Mouse (Mus musculus): ENCODE measurements around the gene Scn10a. TPM values are rescaled to one million over a fixed set of nuclear protein-coding genes. Genes with fewer than 3 reads are reported as not detected.

Gene Scn10a
- polyA plus RNA-seq, 1 experiment from 2014 or later, result 0.02 TPM

DNA sequence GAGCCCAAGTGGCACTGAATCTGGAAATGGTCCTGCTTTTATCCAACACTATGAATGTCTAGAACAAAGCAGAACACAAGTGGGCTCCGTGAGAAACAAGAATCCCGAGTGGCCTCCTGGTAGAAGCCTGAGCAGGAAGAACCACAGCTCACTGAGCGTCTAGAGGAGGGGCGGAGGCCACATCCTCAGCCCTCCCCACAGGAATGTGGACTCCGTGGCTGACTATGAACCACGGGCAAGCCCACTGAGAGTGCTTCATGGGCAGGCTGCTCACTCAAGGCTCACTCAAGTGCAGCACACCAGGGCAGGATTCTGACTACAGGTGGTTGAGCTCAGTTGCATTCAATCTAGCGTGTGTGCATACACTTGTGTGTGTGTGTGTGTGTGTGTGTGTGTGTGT lies 27.6 kb downstream of the Scn10a start:
- H3K4me2 ChIP-seq (replicated peaks; ENCODE audit: low read depth, low read length), result no peak overlapping the region
- H3K27me3 ChIP-seq (replicated peaks; ENCODE audit: insufficient read depth, low read length), result no peaks in the 10 kb centered on the region
- no peaks in the 10 kb centered on the region for H3K9me3 ChIP-seq (ENCODE audit: low read length)
- no peak overlapping the region for H3K9ac ChIP-seq (replicated peaks; ENCODE audit: low read depth)
- 30% methylated on average over 7 of the region's 7 CpGs for WGBS
- H3K27ac ChIP-seq (ENCODE audit: low read length), result no peak overlapping the region
- TF ChIP-seq CTCF (IDR thresholded peaks at IDR 0.05) (no peak), EP300 (IDR thresholded peaks at IDR 0.05) (no peak)
- no peaks in the 10 kb centered on the region for H3K4me1 ChIP-seq (ENCODE audit: insufficient read depth, low read depth, low read length)
- no peak overlapping the region for H3K4me3 ChIP-seq (ENCODE audit: low read depth, low read length)
- no peaks in the 10 kb centered on the region for H3K36me3 ChIP-seq (ENCODE audit: insufficient read depth, low read length)
- ATAC-seq (peak; percentile 68), DNase-seq (ENCODE audit: low spot score) (peak; percentile 31)

- no peak overlapping the region for H3K4me2 ChIP-seq (replicated peaks; ENCODE audit: low read depth, low read length)
- ATAC-seq (no peak), DNase-seq (ENCODE audit: low spot score) (no peak)
- TF ChIP-seq CTCF (IDR thresholded peaks at IDR 0.05) (no peak), EP300 (IDR thresholded peaks at IDR 0.05) (no peak)
- no peak overlapping the region for H3K4me3 ChIP-seq (ENCODE audit: low read depth, low read length)
- H3K27me3 ChIP-seq (replicated peaks; ENCODE audit: insufficient read depth, low read length), result no peaks in the 10 kb centered on the region
- no peaks in the 10 kb centered on the region for H3K9me3 ChIP-seq (ENCODE audit: low read length)
- no peak overlapping the region for H3K9ac ChIP-seq (replicated peaks; ENCODE audit: low read depth)
- H3K27ac ChIP-seq (ENCODE audit: low read length), result no peak overlapping the region
- H3K36me3 ChIP-seq (ENCODE audit: insufficient read depth, low read length), result no peaks in the 10 kb centered on the region
- 72% methylated on average over 8 of the region's 8 CpGs for WGBS
- H3K4me1 ChIP-seq (ENCODE audit: insufficient read depth, low read depth, low read length), result no peaks in the 10 kb centered on the region
Observed at GRCm38 (mm10) chr9:119691001-119691400, 28.1 kb downstream of the Scn10a start.

DNA sequence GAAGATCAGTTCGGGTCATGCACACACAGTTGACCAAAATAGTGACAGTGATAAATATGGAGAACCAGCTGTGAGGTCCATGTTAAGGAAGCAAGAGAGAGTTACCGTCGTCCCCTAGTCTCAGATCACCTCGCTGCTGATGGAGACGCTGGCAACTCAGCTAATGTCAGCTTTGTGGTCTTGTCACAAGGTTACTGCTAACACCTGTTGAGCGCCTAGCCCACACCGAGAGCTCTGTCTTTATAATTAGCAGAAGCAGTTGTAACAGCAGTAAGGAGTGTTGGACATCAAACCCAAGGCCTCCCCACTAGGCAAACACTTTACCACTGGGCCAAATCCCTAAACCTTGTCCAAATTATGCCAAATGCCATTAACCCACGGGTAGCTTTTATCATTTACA lies 31.2 kb downstream of the Scn10a start:
- ATAC-seq, result no peak
- no peak overlapping the region for H3K4me3 ChIP-seq (ENCODE audit: low read depth, low read length)
- H3K4me2 ChIP-seq (replicated peaks; ENCODE audit: low read depth, low read length), result no peak overlapping the region
- no peak overlapping the region for H3K9ac ChIP-seq (replicated peaks; ENCODE audit: low read depth)
- WGBS, result 65% methylated on average over 8 of the region's 8 CpGs
- H3K27me3 ChIP-seq (replicated peaks; ENCODE audit: insufficient read depth, low read length), result no peaks in the 10 kb centered on the region
- no peaks in the 10 kb centered on the region for H3K4me1 ChIP-seq (ENCODE audit: insufficient read depth, low read depth, low read length)
- no peak for TF ChIP-seq CTCF (IDR thresholded peaks at IDR 0.05)
- no peaks in the 10 kb centered on the region for H3K36me3 ChIP-seq (ENCODE audit: insufficient read depth, low read length)
- H3K9me3 ChIP-seq (ENCODE audit: low read length), result no peaks in the 10 kb centered on the region
- no peak overlapping the region for H3K27ac ChIP-seq (ENCODE audit: low read length)
- no peak for DNase-seq (ENCODE audit: low spot score)

DNA sequence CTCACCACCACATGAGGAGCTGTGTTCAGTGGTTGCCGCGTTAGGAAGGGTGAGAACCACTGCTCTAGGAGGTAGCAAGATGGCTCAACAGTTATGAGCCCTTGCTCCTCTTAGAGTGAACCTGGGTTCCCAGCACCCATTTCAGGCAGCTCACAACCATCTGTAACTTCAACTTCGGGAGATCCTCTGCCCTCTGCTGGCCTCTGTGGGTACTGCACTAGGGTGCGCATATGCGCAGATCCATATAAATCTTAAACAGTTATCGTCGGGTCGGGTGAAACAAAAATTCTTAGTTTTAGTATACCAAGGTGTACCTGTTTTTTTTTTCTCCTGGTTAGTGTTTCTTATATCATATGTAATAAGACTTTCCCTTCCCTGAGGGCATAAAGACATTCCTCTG lies 32.9 kb downstream of the Scn10a start:
- no peak overlapping the region for H3K4me2 ChIP-seq (replicated peaks; ENCODE audit: low read depth, low read length)
- ATAC-seq (no peak), DNase-seq (ENCODE audit: low spot score) (no peak)
- H3K27me3 ChIP-seq (replicated peaks; ENCODE audit: insufficient read depth, low read length), result no peaks in the 10 kb centered on the region
- no peaks in the 10 kb centered on the region for H3K9me3 ChIP-seq (ENCODE audit: low read length)
- 95% methylated on average over 8 of the region's 8 CpGs for WGBS
- peak; percentile 35 for TF ChIP-seq CTCF (IDR thresholded peaks at IDR 0.05)
- no peak for TF ChIP-seq EP300 (IDR thresholded peaks at IDR 0.05)
- no peaks in the 10 kb centered on the region for H3K4me1 ChIP-seq (ENCODE audit: insufficient read depth, low read depth, low read length)
- H3K9ac ChIP-seq (replicated peaks; ENCODE audit: low read depth), result no peak overlapping the region
- H3K27ac ChIP-seq (ENCODE audit: low read length), result no peak overlapping the region
- no peaks in the 10 kb centered on the region for H3K36me3 ChIP-seq (ENCODE audit: insufficient read depth, low read length)
- H3K4me3 ChIP-seq (ENCODE audit: low read depth, low read length), result no peak overlapping the region

GRCm38 (mm10) chr9:119680896-119681295 lies 38.2 kb downstream of the Scn10a start:
- Histone ChIP-seq H3K36me3 (ENCODE audit: insufficient read depth, low read length) (no peaks in the 10 kb centered on the region), H3K9ac (replicated peaks; ENCODE audit: low read depth) (no peak overlapping the region), H3K27ac (ENCODE audit: low read length) (no peak overlapping the region), H3K4me3 (ENCODE audit: low read depth, low read length) (no peak overlapping the region), H3K4me1 (ENCODE audit: insufficient read depth, low read depth, low read length) (no peaks in the 10 kb centered on the region), H3K27me3 (replicated peaks; ENCODE audit: insufficient read depth, low read length) (no peaks in the 10 kb centered on the region), H3K4me2 (replicated peaks; ENCODE audit: low read depth, low read length) (no peak overlapping the region), H3K9me3 (ENCODE audit: low read length) (no peaks in the 10 kb centered on the region)
- TF ChIP-seq EP300 (IDR thresholded peaks at IDR 0.05) (no peak), CTCF (IDR thresholded peaks at IDR 0.05) (no peak)
- ATAC-seq, result no peak
- 45% methylated on average over 3 of the region's 3 CpGs for WGBS
- no peak for DNase-seq (ENCODE audit: low spot score)

- WGBS, result 68% methylated on average over 1 of the region's 1 CpGs
- H3K27ac ChIP-seq (ENCODE audit: low read length), result no peak overlapping the region
- DNase-seq (ENCODE audit: low spot score), result no peak
Observed at GRCm38 (mm10) chr9:119664109-119664508, 55.0 kb downstream of the Scn10a start.

DNA sequence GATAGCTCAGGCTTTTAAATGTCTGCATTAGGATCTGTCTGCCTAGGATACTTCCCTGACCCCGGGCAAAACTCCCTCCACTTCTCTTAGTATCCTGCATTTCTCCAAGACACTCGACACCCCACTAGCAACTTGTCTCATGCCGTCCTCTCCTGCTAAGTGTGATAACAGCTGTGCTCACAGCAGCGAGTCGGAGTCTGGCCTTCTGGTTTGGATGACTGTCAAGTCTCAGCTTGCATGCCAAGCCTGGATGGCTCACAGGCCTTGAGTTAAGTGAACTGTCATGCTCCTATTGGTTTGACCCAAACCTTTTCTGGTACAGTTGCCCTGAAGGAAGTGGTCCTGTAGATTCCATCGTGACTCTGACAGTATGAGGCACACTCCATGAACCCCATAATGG lies 63.0 kb downstream of the Scn10a start:
- Histone ChIP-seq H3K9ac (replicated peaks; ENCODE audit: low read depth) (no peak overlapping the region), H3K27ac (ENCODE audit: low read length) (no peak overlapping the region), H3K4me1 (ENCODE audit: insufficient read depth, low read depth, low read length) (no peaks in the 10 kb centered on the region), H3K9me3 (ENCODE audit: low read length) (no peaks in the 10 kb centered on the region), H3K4me3 (ENCODE audit: low read depth, low read length) (no peak overlapping the region), H3K4me2 (replicated peaks; ENCODE audit: low read depth, low read length) (no peak overlapping the region), H3K27me3 (replicated peaks; ENCODE audit: insufficient read depth, low read length) (no peaks in the 10 kb centered on the region), H3K36me3 (ENCODE audit: insufficient read depth, low read length) (no peaks in the 10 kb centered on the region)
- peak; percentile 31 for DNase-seq (ENCODE audit: low spot score)
- no peak for TF ChIP-seq CTCF (IDR thresholded peaks at IDR 0.05)
- TF ChIP-seq EP300 (IDR thresholded peaks at IDR 0.05), result no peak
- WGBS, result 35% methylated on average over 6 of the region's 6 CpGs
- no peak for ATAC-seq

More at GRCm38 (mm10) chr9:119664109-119664508, 55.0 kb downstream of the Scn10a start:
- H3K36me3 ChIP-seq (ENCODE audit: insufficient read depth, low read length), result no peaks in the 10 kb centered on the region
- TF ChIP-seq EP300 (IDR thresholded peaks at IDR 0.05), result no peak
- TF ChIP-seq CTCF (IDR thresholded peaks at IDR 0.05), result no peak
- no peaks in the 10 kb centered on the region for H3K27me3 ChIP-seq (replicated peaks; ENCODE audit: insufficient read depth, low read length)
- no peak overlapping the region for H3K4me3 ChIP-seq (ENCODE audit: low read depth, low read length)
- no peak for ATAC-seq
- H3K9me3 ChIP-seq (ENCODE audit: low read length), result no peaks in the 10 kb centered on the region
- H3K4me1 ChIP-seq (ENCODE audit: insufficient read depth, low read depth, low read length), result no peaks in the 10 kb centered on the region
- H3K9ac ChIP-seq (replicated peaks; ENCODE audit: low read depth), result no peak overlapping the region
- H3K4me2 ChIP-seq (replicated peaks; ENCODE audit: low read depth, low read length), result no peak overlapping the region
